Mouse (Mus musculus) ovary, postnatal 14 days (tissue): ENCODE data around the gene 2210011C24Rik.
"Not testable (repeated sequence)": the region's sequence is repeated elsewhere in the genome, so short reads cannot be mapped to it uniquely, and the experiment has no call there.

Experiments used
- DNase-seq: peaks from one replicate; pipeline ENCODE4 v3.0.0; 2022; ENCODE audit warnings: low spot score

Gene 2210011C24Rik

GRCm38 (mm10) chr8:84019738-84020137, 7.8 kb upstream of the 2210011C24Rik start:
- no peak for DNase-seq

- DNase-seq: no peak
These were observed 3.9 kb upstream of the 2210011C24Rik start for GRCm38 (mm10) chr8:84015833-84016232.

- DNase-seq: no peak
These were observed 661 bp upstream of the 2210011C24Rik start for GRCm38 (mm10) chr8:84012499-84013165.

- no peak for DNase-seq
These were observed 1.1 kb downstream of the 2210011C24Rik start for GRCm38 (mm10) chr8:84010625-84011611.

GRCm38 (mm10) chr8:84009876-84010275, 2.1 kb downstream of the 2210011C24Rik start:
- DNase-seq: peak; percentile 89

- no peak for DNase-seq
These were observed 3.6 kb downstream of the 2210011C24Rik start for GRCm38 (mm10) chr8:84008362-84008761.

GRCm38 (mm10) chr8:84005502-84005901, 6.5 kb downstream of the 2210011C24Rik start:
- DNase-seq: not testable (repeated sequence)

- peak; percentile 78 for DNase-seq
These were observed 7.3 kb downstream of the 2210011C24Rik start for GRCm38 (mm10) chr8:84004533-84005201.

- DNase-seq: no peak
These were observed 8.2 kb downstream of the 2210011C24Rik start for GRCm38 (mm10) chr8:84003612-84004246.

- DNase-seq: no peak
These were observed 8.9 kb downstream of the 2210011C24Rik start for GRCm38 (mm10) chr8:84002957-84003611.

GRCm38 (mm10) chr8:84001281-84002000, 10.5 kb downstream of the 2210011C24Rik start, which contains the start of gene 1700067K01Rik:
Gene 1700067K01Rik, plus strand, starts transcription at chr8:84001502.
- DNase-seq: no peak

- no peak for DNase-seq
These were observed 12.1 kb downstream of the 2210011C24Rik start for GRCm38 (mm10) chr8:83999825-84000224.

- no peak for DNase-seq
These were observed 12.8 kb downstream of the 2210011C24Rik start for GRCm38 (mm10) chr8:83999057-83999705.

- no peak for DNase-seq
These were observed 13.5 kb downstream of the 2210011C24Rik start for GRCm38 (mm10) chr8:83998231-83999056.

- no peak for DNase-seq
These were observed 14.3 kb downstream of the 2210011C24Rik start, which contains the start of gene Samd1 for GRCm38 (mm10) chr8:83997511-83998141. Gene Samd1, plus strand, starts transcription at chr8:83997672.

GRCm38 (mm10) chr8:83996567-83997505, 15.1 kb downstream of the 2210011C24Rik start:
- peak; percentile 79 for DNase-seq

- no peak for DNase-seq
These were observed 16.0 kb downstream of the 2210011C24Rik start for GRCm38 (mm10) chr8:83995973-83996372.
